Mouse (Mus musculus): ENCODE data around the gene Cdc42ep1.

GRCm38 (mm10) chr15:78896149-78896548, 53.7 kb downstream of the Cdc42ep1 start:
- TF ChIP-seq CTCF (IDR thresholded peaks at IDR 0.05; ENCODE audit: low read depth, low read length) (no peak), POLR2A (IDR thresholded peaks at IDR 0.05; ENCODE audit: borderline replicate concordance, low read depth, low read length) (no peak)
